Mouse (Mus musculus): ENCODE measurements around the gene Chrm3. TPM values are rescaled to one million over a fixed set of nuclear protein-coding genes. Genes with fewer than 3 reads are reported as not detected.

Chrm3 gene
- polyA plus RNA-seq, 1 experiment: not detected

DNA sequence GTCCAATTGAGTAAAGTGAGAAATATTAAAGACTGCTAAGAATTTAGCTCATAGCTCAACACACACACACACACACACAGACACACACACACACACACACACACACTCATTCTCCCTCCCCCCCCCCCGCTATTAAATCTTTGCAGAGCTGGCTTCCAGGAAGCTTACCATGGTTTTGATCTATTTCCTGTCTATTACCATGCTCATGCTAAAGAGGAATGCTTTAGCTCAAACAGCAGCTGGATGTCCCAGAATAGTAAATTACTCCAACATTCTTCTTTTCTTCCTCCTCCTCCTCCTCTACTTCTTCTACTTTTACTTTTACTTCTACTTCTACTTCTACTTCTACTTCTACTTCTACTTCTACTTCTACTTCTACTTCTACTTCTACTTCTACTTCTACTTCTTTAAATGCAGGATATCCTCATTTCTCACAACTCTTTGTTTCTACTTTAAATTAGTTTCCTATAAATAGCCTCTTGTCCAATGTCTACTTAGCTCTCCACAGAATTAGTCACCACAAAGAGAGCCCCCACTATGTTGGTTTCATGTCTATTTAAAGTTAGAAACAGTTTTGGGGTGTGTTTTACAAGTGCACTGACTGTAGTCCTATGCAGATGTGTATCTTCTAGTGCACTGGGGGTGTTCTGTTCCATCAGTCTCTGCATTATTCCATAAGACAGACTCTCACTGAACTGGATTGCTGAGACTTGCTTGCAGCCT lies 150.0 kb downstream of the Chrm3 start:
- Histone ChIP-seq H3K36me3 (ENCODE audit: control insufficient read depth, insufficient read depth) (no peaks in the 10 kb centered on the region), H3ac (ENCODE audit: control insufficient read depth, insufficient read length) (no peak overlapping the region), H3K79me2 (ENCODE audit: control insufficient read depth, insufficient read depth) (no peaks in the 10 kb centered on the region), H3K4me3 (no peak overlapping the region), H3K27me3 (ENCODE audit: control insufficient read depth, insufficient read depth, insufficient read length) (no peaks in the 10 kb centered on the region), H3K4me2 (ENCODE audit: low read depth) (no peak overlapping the region)
- TF ChIP-seq MAX (IDR thresholded peaks at IDR 0.05; ENCODE audit: low read depth): no peak
- TF ChIP-seq USF1 (IDR thresholded peaks at IDR 0.05; ENCODE audit: low read depth): no peak
- TF ChIP-seq SRF (IDR thresholded peaks at IDR 0.05; ENCODE audit: control insufficient read depth, insufficient read length, low read depth): no peak
- no peak for TF ChIP-seq E2F4 (IDR thresholded peaks at IDR 0.05; ENCODE audit: insufficient read depth)
- TF ChIP-seq MYOG (IDR thresholded peaks at IDR 0.05; ENCODE audit: control insufficient read depth in 1 of 3, insufficient read depth in 1 of 3, insufficient read length in 2 of 3, low read depth in 2 of 3): no peak
- TF ChIP-seq POLR2A (IDR thresholded peaks at IDR 0.05; ENCODE audit: insufficient read length, low read depth): no peak

DNA sequence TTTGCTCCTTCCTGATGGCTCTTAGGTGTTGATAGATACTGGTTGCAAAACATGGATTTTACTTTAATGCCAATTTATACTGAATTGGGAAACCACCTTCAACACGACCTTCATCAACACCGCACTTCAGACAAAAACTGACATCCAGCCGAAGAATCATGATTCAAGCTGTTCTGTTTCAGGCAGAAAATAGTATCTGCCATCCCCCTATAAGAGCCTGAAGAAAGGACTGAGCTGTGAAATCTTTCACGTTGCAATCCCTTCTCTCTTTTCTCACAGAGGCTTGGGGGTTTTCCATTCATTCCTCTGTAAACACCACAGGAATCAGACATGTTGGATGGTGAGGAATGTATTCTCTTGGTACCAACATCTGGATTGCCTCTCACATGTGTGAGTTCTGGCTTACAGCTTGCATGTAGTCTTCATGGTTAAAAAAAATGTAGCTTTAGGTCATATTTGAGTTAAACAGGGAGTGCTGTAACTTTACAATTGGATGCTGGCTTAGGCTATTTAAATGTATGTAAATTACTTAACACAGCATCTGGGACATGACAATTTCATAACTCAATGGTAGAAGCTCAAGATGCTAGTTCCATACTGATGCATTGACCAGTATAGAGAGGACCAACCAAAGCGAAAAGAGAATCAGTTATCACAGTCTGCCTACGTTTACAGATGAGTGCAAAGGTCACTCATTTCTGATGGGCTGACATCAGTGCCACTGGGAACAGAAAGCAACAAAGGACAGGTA lies 161.3 kb downstream of the Chrm3 start:
- H3K27me3 ChIP-seq (ENCODE audit: control insufficient read depth, insufficient read depth, insufficient read length): no peaks in the 10 kb centered on the region
- no peak for TF ChIP-seq POLR2AphosphoS2 (IDR thresholded peaks at IDR 0.05; ENCODE audit: insufficient read length, low read depth)
- no peak for TF ChIP-seq MYOG (IDR thresholded peaks at IDR 0.05; ENCODE audit: control insufficient read depth in 1 of 3, insufficient read depth in 1 of 3, insufficient read length in 2 of 3, low read depth in 2 of 3)
- TF ChIP-seq CEBPB (IDR thresholded peaks at IDR 0.05; ENCODE audit: insufficient read depth, poor library complexity, severe bottlenecking): no peak
- TF ChIP-seq MAX (IDR thresholded peaks at IDR 0.05; ENCODE audit: low read depth): no peak
- no peak for TF ChIP-seq MYOD1 (IDR thresholded peaks at IDR 0.05; ENCODE audit: control insufficient read depth in 1 of 3, insufficient read length in 2 of 3, low read depth in 2 of 3)
- H3K79me2 ChIP-seq (ENCODE audit: control insufficient read depth, insufficient read depth): no peaks in the 10 kb centered on the region
- H3K4me3 ChIP-seq: no peak overlapping the region
- no peak overlapping the region for H3K4me2 ChIP-seq (ENCODE audit: low read depth)
- no peak overlapping the region for H3ac ChIP-seq (ENCODE audit: control insufficient read depth, insufficient read length)
- no peaks in the 10 kb centered on the region for H3K36me3 ChIP-seq (ENCODE audit: control insufficient read depth, insufficient read depth)

GRCm38 (mm10) chr13:10189829-10190228 lies 170.8 kb downstream of the Chrm3 start:
- Histone ChIP-seq H3K4me3 (no peak overlapping the region), H3ac (ENCODE audit: control insufficient read depth, insufficient read length) (no peak overlapping the region), H3K36me3 (ENCODE audit: control insufficient read depth, insufficient read depth) (no peaks in the 10 kb centered on the region), H3K79me2 (ENCODE audit: control insufficient read depth, insufficient read depth) (no peaks in the 10 kb centered on the region), H3K27me3 (ENCODE audit: control insufficient read depth, insufficient read depth, insufficient read length) (no peaks in the 10 kb centered on the region), H3K4me2 (ENCODE audit: low read depth) (no peak overlapping the region)
- no peak for TF ChIP-seq POLR2AphosphoS2 (IDR thresholded peaks at IDR 0.05; ENCODE audit: insufficient read length, low read depth)
- no peak for TF ChIP-seq TCF3 (IDR thresholded peaks at IDR 0.05; ENCODE audit: insufficient read length, low read depth)
- TF ChIP-seq USF1 (IDR thresholded peaks at IDR 0.05; ENCODE audit: low read depth): no peak
- TF ChIP-seq CEBPB (IDR thresholded peaks at IDR 0.05; ENCODE audit: insufficient read depth, poor library complexity, severe bottlenecking): no peak
- TF ChIP-seq MYOD1 (IDR thresholded peaks at IDR 0.05; ENCODE audit: control insufficient read depth in 1 of 3, insufficient read length in 2 of 3, low read depth in 2 of 3): no peak
- TF ChIP-seq REST (IDR thresholded peaks at IDR 0.05; ENCODE audit: insufficient read depth, insufficient read length): no peak
- no peak for TF ChIP-seq MYOG (IDR thresholded peaks at IDR 0.05; ENCODE audit: control insufficient read depth in 1 of 3, insufficient read depth in 1 of 3, insufficient read length in 2 of 3, low read depth in 2 of 3)
- no peak for TF ChIP-seq MAX (IDR thresholded peaks at IDR 0.05; ENCODE audit: low read depth)
- no peak for TF ChIP-seq E2F4 (IDR thresholded peaks at IDR 0.05; ENCODE audit: insufficient read depth)
- TF ChIP-seq POLR2A (IDR thresholded peaks at IDR 0.05; ENCODE audit: insufficient read length, low read depth): no peak
- no peak for TF ChIP-seq SRF (IDR thresholded peaks at IDR 0.05; ENCODE audit: control insufficient read depth, insufficient read length, low read depth)
- TF ChIP-seq TCF12 (IDR thresholded peaks at IDR 0.05; ENCODE audit: insufficient read depth, poor library complexity, severe bottlenecking): no peak

DNA sequence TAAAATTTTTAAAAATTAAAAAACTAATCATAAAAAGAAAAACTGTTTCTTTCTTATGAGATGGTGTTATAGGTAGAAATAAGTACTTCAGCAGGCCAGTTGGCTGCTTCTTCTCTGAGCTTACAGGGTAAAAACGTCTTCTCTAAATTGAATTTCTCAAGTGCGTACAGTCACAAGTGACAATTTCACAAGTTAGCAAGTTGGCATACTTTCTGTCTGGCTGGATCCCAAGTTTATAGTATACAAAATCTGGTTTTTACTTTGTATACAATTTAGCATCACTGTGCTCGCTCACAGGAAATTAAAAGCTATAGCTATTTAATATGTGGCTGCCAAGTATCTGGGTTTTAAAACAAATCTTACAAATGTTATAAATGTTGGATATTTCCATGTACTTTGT lies 172.7 kb downstream of the Chrm3 start:
- Histone ChIP-seq H3K36me3 (ENCODE audit: control insufficient read depth, insufficient read depth) (no peaks in the 10 kb centered on the region), H3K4me2 (ENCODE audit: low read depth) (no peak overlapping the region), H3K27me3 (ENCODE audit: control insufficient read depth, insufficient read depth, insufficient read length) (no peaks in the 10 kb centered on the region), H3K4me3 (no peak overlapping the region), H3K79me2 (ENCODE audit: control insufficient read depth, insufficient read depth) (no peaks in the 10 kb centered on the region), H3ac (ENCODE audit: control insufficient read depth, insufficient read length) (no peak overlapping the region)
- TF ChIP-seq MAX (IDR thresholded peaks at IDR 0.05; ENCODE audit: low read depth) (no peak), SRF (IDR thresholded peaks at IDR 0.05; ENCODE audit: control insufficient read depth, insufficient read length, low read depth) (no peak), MYOG (IDR thresholded peaks at IDR 0.05; ENCODE audit: control insufficient read depth in 1 of 3, insufficient read depth in 1 of 3, insufficient read length in 2 of 3, low read depth in 2 of 3) (no peak), POLR2AphosphoS2 (IDR thresholded peaks at IDR 0.05; ENCODE audit: insufficient read length, low read depth) (no peak), TCF12 (IDR thresholded peaks at IDR 0.05; ENCODE audit: insufficient read depth, poor library complexity, severe bottlenecking) (no peak), MYOD1 (IDR thresholded peaks at IDR 0.05; ENCODE audit: control insufficient read depth in 1 of 3, insufficient read length in 2 of 3, low read depth in 2 of 3) (no peak), POLR2A (IDR thresholded peaks at IDR 0.05; ENCODE audit: insufficient read length, low read depth) (no peak), E2F4 (IDR thresholded peaks at IDR 0.05; ENCODE audit: insufficient read depth) (no peak), REST (IDR thresholded peaks at IDR 0.05; ENCODE audit: insufficient read depth, insufficient read length) (no peak), USF1 (IDR thresholded peaks at IDR 0.05; ENCODE audit: low read depth) (no peak), TCF3 (IDR thresholded peaks at IDR 0.05; ENCODE audit: insufficient read length, low read depth) (no peak), CEBPB (IDR thresholded peaks at IDR 0.05; ENCODE audit: insufficient read depth, poor library complexity, severe bottlenecking) (no peak)

Measured in myocyte (in vitro differentiated cells).